Mouse (Mus musculus): ENCODE measurements around the gene Hist1h4k. TPM values are rescaled to one million over a fixed set of nuclear protein-coding genes. Genes with fewer than 3 reads are reported as not detected.
"Not testable (repeated sequence)": the region's sequence is repeated elsewhere in the genome, so short reads cannot be mapped to it uniquely, and the experiment has no call there.

Hist1h4k gene
- total RNA-seq, 4 experiments from 2014 or later = 26.9 to 29.6 (median 28.6) TPM

- not testable (repeated sequence) for DNase-seq (ENCODE audit: low spot score)
These were observed 4.1 kb upstream of the Hist1h4k start for GRCm38 (mm10) chr13:21754294-21755001.

- DNase-seq (ENCODE audit: low spot score) = peak; percentile 89
These were observed 3.4 kb upstream of the Hist1h4k start, which contains the start of the genes Hist1h2ak and Hist1h2bn for GRCm38 (mm10) chr13:21753524-21754285. Gene Hist1h2ak (minus strand): TSS chr13:21753827. Gene Hist1h2bn (plus strand): TSS chr13:21754123.

GRCm38 (mm10) chr13:21753051-21753523 is 2.8 kb upstream of the Hist1h4k start:
- DNase-seq (ENCODE audit: low spot score) = no peak

DNA sequence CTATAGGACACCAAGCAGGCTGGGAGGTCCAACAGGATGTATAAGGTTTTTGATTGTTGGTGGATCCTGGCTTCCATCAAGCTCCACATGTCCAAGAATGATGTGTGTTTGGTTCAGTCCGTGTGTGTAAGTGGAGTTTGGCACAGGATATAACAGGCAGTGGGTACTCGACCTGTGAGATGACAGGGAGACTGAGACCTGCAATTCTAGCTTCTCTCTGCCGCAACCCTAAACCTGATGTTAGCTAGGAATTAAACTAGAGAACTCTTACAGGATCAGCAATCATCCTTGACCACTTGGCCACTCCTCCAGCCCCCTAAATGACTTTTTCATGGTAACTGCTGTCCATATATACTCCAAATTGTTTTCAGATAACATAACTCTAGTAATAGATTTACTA is 2.1 kb upstream of the Hist1h4k start:
- DNase-seq (ENCODE audit: low spot score) = no peak

GRCm38 (mm10) chr13:21751827-21752226 is 1.5 kb upstream of the Hist1h4k start:
- no peak for DNase-seq (ENCODE audit: low spot score)

- no peak for DNase-seq (ENCODE audit: low spot score)
These were observed 1.1 kb upstream of the Hist1h4k start for GRCm38 (mm10) chr13:21751417-21751816.

GRCm38 (mm10) chr13:21749387-21750158 is 732 bp downstream of the Hist1h4k start:
- no peak for DNase-seq (ENCODE audit: low spot score)

GRCm38 (mm10) chr13:21745006-21745405 is 5.3 kb downstream of the Hist1h4k start:
- DNase-seq (ENCODE audit: low spot score) = no peak

DNA sequence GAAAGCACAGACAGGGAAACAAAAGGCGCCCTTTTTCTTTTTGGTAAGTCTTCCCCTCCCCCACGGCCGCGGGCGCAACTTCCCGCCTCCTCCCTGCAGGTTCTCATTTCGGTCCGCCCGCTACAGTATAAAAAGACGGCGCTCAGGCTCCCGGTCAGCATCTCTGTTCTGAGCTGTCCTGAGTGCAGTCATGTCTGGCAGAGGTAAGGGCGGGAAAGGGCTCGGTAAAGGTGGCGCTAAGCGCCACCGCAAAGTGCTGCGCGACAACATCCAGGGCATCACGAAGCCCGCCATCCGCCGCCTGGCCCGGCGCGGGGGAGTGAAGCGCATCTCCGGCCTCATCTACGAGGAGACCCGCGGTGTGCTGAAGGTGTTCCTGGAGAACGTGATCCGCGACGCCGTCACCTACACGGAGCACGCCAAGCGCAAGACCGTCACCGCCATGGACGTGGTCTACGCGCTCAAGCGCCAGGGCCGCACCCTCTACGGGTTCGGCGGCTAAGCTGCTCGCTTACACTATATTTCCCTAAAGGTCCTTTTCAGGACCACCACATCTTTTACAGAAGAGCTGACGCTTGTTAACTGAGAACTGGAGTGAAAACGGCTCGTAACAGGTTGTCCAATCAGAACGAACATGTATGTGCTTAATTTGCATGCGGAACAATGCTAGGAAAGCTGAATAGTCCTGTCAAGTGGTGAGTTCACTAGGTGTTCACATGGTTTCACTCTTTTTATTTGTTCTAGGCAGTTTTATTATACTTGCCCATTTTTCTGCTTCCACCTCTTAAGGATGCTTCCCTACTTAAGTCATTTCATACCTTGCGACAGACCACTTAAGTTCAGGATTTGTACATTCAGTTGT is 15.2 kb downstream of the Hist1h4k start, which contains the start of gene Hist1h4j:
Gene Hist1h4j (plus strand): TSS at position 159 of the 862 bp plus-strand sequence.
- peak; percentile 45 for DNase-seq (ENCODE audit: low spot score)

DNA sequence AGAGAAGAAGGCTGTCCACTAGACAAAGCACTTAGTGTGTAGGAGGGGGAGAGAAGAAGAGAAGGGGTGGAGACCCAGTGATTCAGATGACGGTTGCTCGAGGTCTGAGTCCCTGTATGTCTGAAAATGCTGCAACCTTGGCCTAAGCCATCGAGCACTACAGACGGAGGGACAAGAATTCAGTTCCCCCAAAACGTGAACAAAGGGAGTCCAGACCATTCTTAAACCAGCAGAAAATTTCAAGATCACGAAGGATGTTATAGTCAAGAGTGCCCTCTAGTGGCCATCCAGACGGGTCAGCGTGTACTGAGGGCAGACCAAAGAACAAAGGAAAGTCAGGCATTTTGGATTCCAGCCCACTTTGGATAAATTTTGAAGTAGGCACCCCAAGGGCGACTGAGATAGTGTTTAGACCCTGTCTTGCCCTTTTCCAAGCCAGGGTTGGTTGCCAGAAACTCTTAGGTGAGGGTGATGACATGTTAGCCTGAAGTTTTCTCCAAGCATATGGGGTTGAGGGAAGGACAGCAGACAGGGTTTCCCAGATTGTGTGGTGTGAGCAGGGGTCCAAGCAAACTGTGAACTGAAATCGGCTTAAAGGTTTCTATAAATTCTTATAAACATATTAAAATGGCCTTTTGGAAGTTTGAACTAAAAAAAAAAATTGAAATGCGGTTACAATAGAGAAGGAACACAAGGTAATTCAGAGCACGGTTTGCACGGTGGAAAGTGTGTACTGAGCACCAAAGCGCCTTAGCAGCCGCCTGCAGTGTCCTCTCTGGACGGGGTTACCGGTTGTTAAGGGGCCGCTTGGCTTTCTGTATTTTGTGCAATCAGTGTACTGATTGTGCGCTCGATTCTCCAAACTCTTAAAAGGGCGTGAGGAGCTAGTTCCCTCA is 16.0 kb downstream of the Hist1h4k start:
- peak; percentile 88 for DNase-seq (ENCODE audit: low spot score)

DNA sequence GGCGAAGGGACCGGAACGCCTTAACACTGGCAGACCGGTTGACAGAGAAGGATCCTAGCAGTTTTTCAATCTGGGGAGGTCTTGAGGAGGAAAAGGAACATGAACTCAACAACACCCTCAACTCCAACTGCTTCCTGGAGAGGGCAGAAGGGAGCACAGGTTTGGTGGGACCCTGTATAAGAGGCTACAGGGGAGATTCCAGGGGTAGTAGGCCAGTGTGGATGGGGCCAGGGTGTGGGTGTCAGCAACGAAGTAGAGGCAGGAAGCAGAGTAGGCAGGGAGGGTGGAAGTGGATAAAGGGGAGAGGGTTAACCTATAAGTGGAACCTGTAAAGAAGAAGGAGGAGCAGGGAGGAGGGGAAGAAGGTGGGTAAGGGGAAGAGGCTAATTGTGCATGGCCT is 16.8 kb downstream of the Hist1h4k start:
- no peak for DNase-seq (ENCODE audit: low spot score)

DNA sequence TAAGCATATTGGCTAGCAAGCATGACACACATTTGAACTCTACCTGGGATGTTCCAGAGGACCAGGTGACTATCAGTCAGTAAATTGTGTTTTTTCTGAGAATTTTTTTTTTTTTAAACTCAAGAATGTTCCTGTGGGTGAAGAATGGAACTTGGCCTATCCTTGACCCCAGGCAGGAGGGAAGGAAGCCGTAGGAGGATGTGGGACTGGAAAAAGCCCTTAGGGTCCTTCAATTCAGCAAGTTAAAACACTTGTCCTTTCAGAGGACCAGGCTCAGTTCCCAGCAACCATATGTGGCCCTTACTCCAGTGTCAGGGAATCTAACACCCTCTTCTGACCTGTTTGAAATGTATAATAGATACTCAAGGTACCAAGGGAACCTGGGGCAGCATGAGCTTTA is 20.8 kb downstream of the Hist1h4k start:
- DNase-seq (ENCODE audit: low spot score) = no peak

DNA sequence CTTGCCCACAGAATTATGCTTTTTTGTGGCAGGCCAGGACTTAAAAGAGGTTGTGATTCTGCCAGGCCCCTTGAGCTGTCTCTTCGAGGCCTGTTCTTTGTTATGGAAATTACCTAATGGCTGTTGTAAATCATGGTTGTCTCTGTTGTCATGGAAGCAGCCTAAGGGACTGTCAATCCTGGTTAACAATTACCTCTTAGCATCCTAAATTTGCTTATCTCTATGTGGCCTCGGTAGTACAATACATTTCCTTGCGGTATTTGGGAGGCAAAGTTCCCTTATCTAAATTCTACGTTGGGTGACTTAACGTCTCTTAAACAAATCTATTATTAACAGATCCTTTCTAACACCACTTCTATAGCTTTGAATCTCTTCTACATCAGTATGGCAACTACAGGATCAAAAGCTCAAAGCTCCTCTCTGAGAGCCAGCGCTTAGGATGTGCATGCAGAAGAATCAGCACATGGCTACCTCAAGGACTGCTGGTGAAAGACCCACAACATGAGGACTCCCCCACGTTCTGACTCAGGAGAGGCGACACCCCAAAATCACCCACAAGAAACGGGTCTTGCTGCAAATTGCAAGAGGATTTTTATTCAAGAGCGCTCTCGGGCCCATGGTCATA is 22.2 kb downstream of the Hist1h4k start:
- DNase-seq (ENCODE audit: low spot score) = no peak

GRCm38 (mm10) chr13:21722993-21723836 is 27.1 kb downstream of the Hist1h4k start:
- no peak for DNase-seq (ENCODE audit: low spot score)

DNA sequence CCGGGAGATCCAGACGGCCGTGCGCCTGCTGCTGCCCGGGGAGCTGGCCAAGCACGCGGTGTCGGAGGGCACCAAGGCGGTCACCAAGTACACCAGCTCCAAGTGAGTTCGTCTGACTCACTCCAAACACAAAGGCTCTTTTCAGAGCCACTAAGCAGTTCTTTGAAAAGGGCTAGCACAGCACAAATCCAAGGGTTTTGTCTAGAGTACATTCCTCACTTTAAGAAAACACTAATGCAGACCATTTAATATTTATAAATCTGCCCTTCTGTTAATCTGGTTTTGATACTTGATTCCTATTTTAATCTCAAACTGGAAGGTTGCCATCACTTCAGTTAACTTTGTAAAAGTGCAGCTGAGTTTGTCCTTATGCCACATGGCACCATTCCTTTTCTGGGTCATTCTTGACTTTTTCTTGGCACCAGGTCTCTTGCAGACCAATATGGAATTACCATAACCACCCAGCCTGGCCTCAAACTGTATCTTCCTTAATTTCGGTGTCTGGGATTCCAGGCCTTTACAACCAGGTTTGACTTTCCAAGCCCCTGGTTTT is 27.9 kb downstream of the Hist1h4k start:
- no peak for DNase-seq (ENCODE audit: low spot score)

GRCm38 (mm10) chr13:21721757-21722372 is 28.4 kb downstream of the Hist1h4k start, which contains the start of gene Hist1h2bm:
Gene Hist1h2bm (plus strand): TSS chr13:21722044.
- peak; percentile 91 for DNase-seq (ENCODE audit: low spot score)

- not testable (repeated sequence) for DNase-seq (ENCODE audit: low spot score)
These were observed 29.1 kb downstream of the Hist1h4k start for GRCm38 (mm10) chr13:21721107-21721756.

Measured in heart, adult 8-10 months (tissue).